Mouse (Mus musculus): ENCODE measurements around the gene Grm4. TPM values are rescaled to one million over a fixed set of nuclear protein-coding genes. Genes with fewer than 3 reads are reported as not detected.

The Grm4 gene
- polyA plus RNA-seq, 1 experiment from 2014 or later = 0.69 TPM

- no peak for DNase-seq (ENCODE audit: low spot score)
These were observed 26.1 kb downstream of the Grm4 start for GRCm38 (mm10) chr17:27495008-27495540.

- DNase-seq (ENCODE audit: low spot score) = no peak
These were observed 27.2 kb downstream of the Grm4 start for GRCm38 (mm10) chr17:27493969-27494368.

- DNase-seq (ENCODE audit: low spot score) = no peak
These were observed 27.8 kb downstream of the Grm4 start for GRCm38 (mm10) chr17:27493389-27493788.

- no peak for DNase-seq (ENCODE audit: low spot score)
These were observed 32.9 kb downstream of the Grm4 start for GRCm38 (mm10) chr17:27488173-27488823.

- no peak for DNase-seq (ENCODE audit: low spot score)
These were observed 35.3 kb downstream of the Grm4 start for GRCm38 (mm10) chr17:27485940-27486339.

GRCm38 (mm10) chr17:27483571-27483970 is 37.6 kb downstream of the Grm4 start:
- DNase-seq (ENCODE audit: low spot score) = no peak

- DNase-seq (ENCODE audit: low spot score) = no peak
These were observed 40.8 kb downstream of the Grm4 start for GRCm38 (mm10) chr17:27480143-27481103.

- DNase-seq (ENCODE audit: low spot score) = no peak
These were observed 45.6 kb downstream of the Grm4 start for GRCm38 (mm10) chr17:27475650-27476049.

GRCm38 (mm10) chr17:27466620-27467019 is 54.6 kb downstream of the Grm4 start:
- peak; percentile 50 for DNase-seq (ENCODE audit: low spot score)

GRCm38 (mm10) chr17:27465924-27466323 is 55.3 kb downstream of the Grm4 start:
- no peak for DNase-seq (ENCODE audit: low spot score)

- DNase-seq (ENCODE audit: low spot score) = no peak
These were observed 56.8 kb downstream of the Grm4 start for GRCm38 (mm10) chr17:27464327-27464962.

- no peak for DNase-seq (ENCODE audit: low spot score)
These were observed 61.2 kb downstream of the Grm4 start for GRCm38 (mm10) chr17:27459979-27460378.

- no peak for DNase-seq (ENCODE audit: low spot score)
These were observed 62.0 kb downstream of the Grm4 start for GRCm38 (mm10) chr17:27459241-27459640.

GRCm38 (mm10) chr17:27457863-27458494 is 63.2 kb downstream of the Grm4 start:
- no peak for DNase-seq (ENCODE audit: low spot score)

- no peak for DNase-seq (ENCODE audit: low spot score)
These were observed 64.1 kb downstream of the Grm4 start for GRCm38 (mm10) chr17:27457038-27457577.

GRCm38 (mm10) chr17:27456364-27456763 is 64.8 kb downstream of the Grm4 start:
- no peak for DNase-seq (ENCODE audit: low spot score)

GRCm38 (mm10) chr17:27455012-27455784 is 66.0 kb downstream of the Grm4 start:
- no peak for DNase-seq (ENCODE audit: low spot score)

GRCm38 (mm10) chr17:27454396-27454795 is 66.8 kb downstream of the Grm4 start:
- DNase-seq (ENCODE audit: low spot score) = no peak

GRCm38 (mm10) chr17:27453045-27453444 is 68.2 kb downstream of the Grm4 start:
- no peak for DNase-seq (ENCODE audit: low spot score)

- peak; percentile 53 for DNase-seq (ENCODE audit: low spot score)
These were observed 69.4 kb downstream of the Grm4 start for GRCm38 (mm10) chr17:27451787-27452186.
